Mouse (Mus musculus): Measurements from ENCODE around the gene Magel2. TPM values are rescaled to one million over a fixed set of nuclear protein-coding genes. Genes with fewer than 3 reads are reported as not detected.

Magel2 gene
- total RNA-seq, 2 experiments from 2014 or later = not detected

DNA sequence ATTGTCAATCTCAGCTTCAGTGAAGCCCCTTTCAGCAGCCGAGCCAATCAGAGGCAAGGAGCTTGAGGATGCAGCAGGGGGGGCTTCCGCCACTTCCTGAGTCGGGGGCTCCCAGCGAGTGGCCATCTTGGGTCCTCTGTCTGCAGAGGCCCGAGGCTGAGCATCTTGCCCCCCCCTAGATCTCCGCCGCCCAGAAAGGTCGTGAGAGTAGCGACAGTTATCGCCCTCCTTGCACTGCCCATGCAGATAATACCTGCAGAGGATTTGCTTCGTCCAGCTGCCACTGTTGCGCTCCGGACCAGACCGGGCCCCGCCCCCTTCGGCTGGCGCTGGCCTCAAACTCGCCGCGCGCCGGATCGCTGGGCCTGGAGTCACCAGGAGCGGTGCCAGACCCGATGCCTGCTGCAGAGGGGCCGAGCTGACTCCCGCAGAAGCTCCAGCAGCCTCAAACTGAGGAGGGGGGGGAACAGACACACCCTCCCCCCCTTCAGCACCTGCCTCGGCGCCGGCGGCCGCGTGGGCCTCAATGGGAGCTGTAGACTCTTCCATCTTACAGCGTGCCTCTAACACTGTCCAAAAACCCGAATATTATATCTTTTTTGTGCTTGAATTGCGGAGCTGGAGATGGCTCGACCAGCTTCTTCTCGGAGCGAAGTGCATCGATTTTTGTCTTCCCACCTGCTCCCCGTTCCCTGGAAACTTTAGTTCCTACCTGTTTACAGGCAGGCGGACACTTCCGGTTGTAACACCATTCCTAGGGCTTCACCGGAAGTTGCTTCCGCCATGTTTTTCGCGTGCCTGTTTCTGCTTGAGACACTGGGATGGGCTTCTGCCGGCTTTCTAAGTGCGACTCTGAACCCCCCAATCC is 42.9 kb downstream of the Magel2 start, which contains the start of gene Mkrn3:
Gene Mkrn3, minus strand, starts transcription at position 647 of the 868 bp plus-strand sequence.
- ATAC-seq (replicated peaks; ENCODE audit: low FRiP score, poor library complexity, severe bottlenecking) = no peak

DNA sequence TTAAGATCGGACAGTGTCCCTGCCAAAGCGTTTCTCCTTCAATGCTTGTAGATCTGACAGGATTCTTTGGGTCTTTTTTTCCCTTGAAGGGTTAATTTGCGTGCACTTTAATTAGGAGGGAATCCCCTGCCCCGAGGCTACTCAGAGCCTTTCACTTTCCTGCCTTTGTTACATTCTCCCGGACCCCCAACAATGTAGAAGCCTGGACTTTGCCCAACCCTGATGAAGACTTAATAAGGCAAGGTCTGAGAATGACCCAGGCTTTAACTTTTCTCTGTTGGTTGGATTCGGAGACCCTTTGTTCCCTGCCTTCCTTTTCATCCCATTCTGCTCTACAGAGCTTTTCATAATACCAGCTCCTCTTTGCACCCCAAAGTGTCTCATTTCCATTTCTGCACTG is 43.8 kb downstream of the Magel2 start:
- ATAC-seq (replicated peaks; ENCODE audit: low FRiP score, poor library complexity, severe bottlenecking) = no peak

DNA sequence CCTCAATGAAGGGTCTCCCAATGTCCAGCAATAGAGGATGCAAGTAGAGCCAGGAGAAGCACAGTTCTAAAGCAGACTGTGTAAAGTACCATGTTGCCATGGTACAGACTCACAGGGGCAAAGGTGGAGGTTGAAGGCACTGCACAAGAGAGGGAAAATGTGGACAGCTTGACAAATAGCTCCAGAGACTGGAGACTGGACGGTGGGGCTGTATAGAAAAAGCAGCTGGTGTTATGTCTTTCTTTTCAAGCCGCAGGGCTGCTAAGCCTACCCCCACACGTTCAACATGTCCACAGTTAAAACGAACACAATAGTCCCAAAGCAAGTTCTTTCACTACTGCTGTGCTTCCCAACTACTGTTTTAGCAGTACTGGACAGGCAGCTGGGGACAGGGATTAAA is 46.4 kb downstream of the Magel2 start:
- ATAC-seq (replicated peaks; ENCODE audit: low FRiP score, poor library complexity, severe bottlenecking) = no peak

DNA sequence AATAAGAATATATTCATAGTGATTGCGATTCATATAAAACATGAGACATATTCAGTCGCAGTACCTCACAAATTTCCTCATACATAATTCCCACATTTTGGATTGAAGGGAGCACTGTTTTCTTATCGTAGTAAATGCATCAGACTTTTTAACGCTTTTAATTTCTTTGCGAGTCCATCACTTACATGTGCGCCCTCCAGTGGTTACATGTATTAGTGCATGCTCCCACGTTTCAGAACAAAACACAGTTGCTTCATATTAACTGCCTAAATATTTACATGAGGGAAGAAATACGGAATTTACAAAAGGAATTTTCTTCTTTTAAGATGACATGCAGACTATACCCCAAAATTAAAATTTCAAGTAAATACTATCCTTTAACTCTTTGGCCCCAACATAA is 51.5 kb downstream of the Magel2 start:
- ATAC-seq (replicated peaks; ENCODE audit: low FRiP score, poor library complexity, severe bottlenecking) = no peak

Other genes with a start within 250 kb of the Magel2 start
- gene Ndn, start 30.4 kb upstream of the Magel2 start, total RNA-seq (2015; ENCODE audit: low replicate concordance) = not detected in 2 replicates
- not detected in 2 replicates for gene Ndn, start 30.4 kb upstream of the Magel2 start, total RNA-seq (2017; ENCODE audit: low replicate concordance)
- gene Mkrn3, start 43.1 kb downstream of the Magel2 start, total RNA-seq (2015; ENCODE audit: low replicate concordance) = not detected in 2 replicates
- not detected in 2 replicates for gene Mkrn3, start 43.1 kb downstream of the Magel2 start, total RNA-seq (2017; ENCODE audit: low replicate concordance)
- not detected in 2 replicates for gene Peg12, start 87.5 kb downstream of the Magel2 start, total RNA-seq (2015; ENCODE audit: low replicate concordance)
- not detected in 2 replicates for gene Peg12, start 87.5 kb downstream of the Magel2 start, total RNA-seq (2017; ENCODE audit: low replicate concordance)

Data from erythroid progenitor cell, adult 5-6 weeks (primary cell).